Mouse (Mus musculus) myocyte (in vitro differentiated cells): ENCODE measurements at regions not wholly inside any gene's neighbourhood (a gene's known extent, or its start where the extent isn't known, plus 50 kb on each side); places are given as distances from the start of the nearest gene placed in this dataset.

Source experiments
- H3K27me3 ChIP-seq: one replicate; pipeline ENCODE4 v1.6.1; 2011; ENCODE audit not compliant: control insufficient read depth, insufficient read depth, insufficient read length
- H3K36me3 ChIP-seq: one replicate; pipeline ENCODE4 v1.6.1; 2011; ENCODE audit not compliant: control insufficient read depth, insufficient read depth
- H3K4me2 ChIP-seq: one replicate; pipeline ENCODE4 v1.6.1; 2011; ENCODE audit warnings: low read depth, control low read depth
- H3K4me3 ChIP-seq: one replicate; pipeline ENCODE4 v1.5.1; 2011; ENCODE audit warnings: mild to moderate bottlenecking, control low read depth, moderate library complexity
- H3K79me2 ChIP-seq: one replicate; pipeline ENCODE4 v1.6.1; 2011; ENCODE audit not compliant: control insufficient read depth, insufficient read depth
- H3ac ChIP-seq: one replicate; pipeline ENCODE4 v1.6.1; 2011; ENCODE audit not compliant: control insufficient read depth, insufficient read length
- CEBPB ChIP-seq: IDR thresholded peaks from 2 replicates; pipeline ENCODE4 v1.6.1; 2011; ENCODE audit warnings: mild to moderate bottlenecking, moderate library complexity; ENCODE audit not compliant: poor library complexity, insufficient read depth, severe bottlenecking
- E2F4 ChIP-seq: IDR thresholded peaks from one replicate; pipeline ENCODE4 v1.6.1; 2011; ENCODE audit warnings: mild to moderate bottlenecking, control low read depth, moderate library complexity; ENCODE audit not compliant: insufficient read depth
- MAX ChIP-seq: IDR thresholded peaks from one replicate; pipeline ENCODE4 v1.6.1; 2011; ENCODE audit warnings: low read depth, mild to moderate bottlenecking, control low read depth
- MYOD1 ChIP-seq, 3 experiments: IDR thresholded peaks; one replicate each; pipeline ENCODE4 v1.6.1; 2011; ENCODE audit warnings: control low read depth in 2 of 3, low read depth in 2 of 3, mild to moderate bottlenecking in 2 of 3, moderate library complexity in 1 of 3; ENCODE audit not compliant: insufficient read length in 2 of 3, control insufficient read depth in 1 of 3
- MYOG ChIP-seq, 3 experiments: IDR thresholded peaks; one replicate each; pipeline ENCODE4 v1.6.1; 2011; ENCODE audit warnings: control low read depth in 2 of 3, low read depth in 2 of 3, mild to moderate bottlenecking in 2 of 3; ENCODE audit not compliant: insufficient read length in 2 of 3, control insufficient read depth in 1 of 3, insufficient read depth in 1 of 3
- POLR2A ChIP-seq: IDR thresholded peaks from one replicate; pipeline ENCODE4 v1.6.1; 2011; ENCODE audit warnings: low read depth, mild to moderate bottlenecking, control low read depth, moderate library complexity; ENCODE audit not compliant: insufficient read length
- POLR2AphosphoS2 ChIP-seq: IDR thresholded peaks from one replicate; pipeline ENCODE4 v1.6.1; 2011; ENCODE audit warnings: low read depth, control low read depth; ENCODE audit not compliant: insufficient read length
- REST ChIP-seq: IDR thresholded peaks from one replicate; pipeline ENCODE4 v1.6.1; 2011; ENCODE audit warnings: mild to moderate bottlenecking, control low read depth, moderate library complexity; ENCODE audit not compliant: insufficient read depth, insufficient read length
- SRF ChIP-seq: IDR thresholded peaks from one replicate; pipeline ENCODE4 v1.6.1; 2011; ENCODE audit warnings: low read depth; ENCODE audit not compliant: control insufficient read depth, insufficient read length
- TCF12 ChIP-seq: IDR thresholded peaks from one replicate; pipeline ENCODE4 v1.6.1; 2011; ENCODE audit warnings: mild to moderate bottlenecking, control low read depth; ENCODE audit not compliant: poor library complexity, insufficient read depth, severe bottlenecking
- TCF3 ChIP-seq: IDR thresholded peaks from one replicate; pipeline ENCODE4 v1.6.1; 2011; ENCODE audit warnings: low read depth, control low read depth; ENCODE audit not compliant: insufficient read length
- USF1 ChIP-seq: IDR thresholded peaks from one replicate; pipeline ENCODE4 v1.6.1; 2011; ENCODE audit warnings: low read depth, mild to moderate bottlenecking, control low read depth, moderate library complexity

DNA sequence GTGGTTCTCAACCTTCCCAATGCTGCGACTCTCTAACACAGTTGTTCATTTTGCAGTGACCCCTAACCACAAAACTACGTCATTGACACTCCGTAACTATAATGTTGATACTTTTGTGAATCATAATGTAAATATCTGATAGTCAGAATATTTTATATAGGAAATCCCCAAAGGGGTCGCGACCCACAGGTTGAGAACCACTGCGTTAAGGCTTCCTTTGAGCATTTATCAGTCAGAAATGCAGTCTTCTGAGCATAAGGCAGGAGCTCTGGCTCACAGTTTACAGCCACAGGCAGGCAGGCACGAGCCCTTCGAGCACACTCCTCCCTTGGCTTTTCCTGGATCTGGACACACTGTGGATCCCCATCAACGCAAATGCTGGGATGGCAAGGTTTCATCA is 57.0 kb downstream of the Nxnl2 start:
- TF ChIP-seq E2F4 (no peak), CEBPB (no peak)

GRCm38 (mm10) chr13:51228862-51229770 is 58.3 kb downstream of the Nxnl2 start:
- H3ac ChIP-seq = no peak overlapping the region
- H3K4me2 ChIP-seq = no peak overlapping the region
- H3K36me3 ChIP-seq = no peaks in the 10 kb centered on the region
- H3K27me3 ChIP-seq = no peaks in the 10 kb centered on the region
- no peaks in the 10 kb centered on the region for H3K79me2 ChIP-seq
- TF ChIP-seq TCF3 (no peak), USF1 (no peak), E2F4 (no peak), POLR2AphosphoS2 (no peak), REST (no peak), MYOD1 (IDR thresholded peaks at IDR 0.05; ENCODE audit: control insufficient read depth in 1 of 3, insufficient read length in 2 of 3, low read depth in 2 of 3) (no peak), SRF (no peak), TCF12 (no peak), POLR2A (no peak), MYOG (IDR thresholded peaks at IDR 0.05; ENCODE audit: control insufficient read depth in 1 of 3, insufficient read depth in 1 of 3, insufficient read length in 2 of 3, low read depth in 2 of 3) (no peak), MAX (no peak), CEBPB (no peak)
- H3K4me3 ChIP-seq = no peak overlapping the region

More for the DNA sequence above, 57.0 kb downstream of the Nxnl2 start:
- Histone ChIP-seq H3K27me3 (no peaks in the 10 kb centered on the region), H3K36me3 (no peaks in the 10 kb centered on the region), H3K79me2 (no peaks in the 10 kb centered on the region), H3ac (no peak overlapping the region), H3K4me3 (no peak overlapping the region), H3K4me2 (no peak overlapping the region)

GRCm38 (mm10) chr13:51229862-51230261 is 59.0 kb downstream of the Nxnl2 start:
- H3K27me3 ChIP-seq = no peaks in the 10 kb centered on the region
- H3ac ChIP-seq = no peak overlapping the region
- no peaks in the 10 kb centered on the region for H3K36me3 ChIP-seq
- H3K4me3 ChIP-seq = no peak overlapping the region
- no peak for TF ChIP-seq POLR2A
- TF ChIP-seq REST = no peak
- TF ChIP-seq TCF12 = no peak
- no peak for TF ChIP-seq E2F4
- TF ChIP-seq SRF = no peak
- no peak for TF ChIP-seq MAX
- TF ChIP-seq MYOD1 (IDR thresholded peaks at IDR 0.05; ENCODE audit: control insufficient read depth in 1 of 3, insufficient read length in 2 of 3, low read depth in 2 of 3) = no peak
- TF ChIP-seq POLR2AphosphoS2 = no peak
- no peak for TF ChIP-seq USF1
- no peak for TF ChIP-seq TCF3
- TF ChIP-seq MYOG (IDR thresholded peaks at IDR 0.05; ENCODE audit: control insufficient read depth in 1 of 3, insufficient read depth in 1 of 3, insufficient read length in 2 of 3, low read depth in 2 of 3) = no peak
- no peak overlapping the region for H3K4me2 ChIP-seq
- H3K79me2 ChIP-seq = no peaks in the 10 kb centered on the region

DNA sequence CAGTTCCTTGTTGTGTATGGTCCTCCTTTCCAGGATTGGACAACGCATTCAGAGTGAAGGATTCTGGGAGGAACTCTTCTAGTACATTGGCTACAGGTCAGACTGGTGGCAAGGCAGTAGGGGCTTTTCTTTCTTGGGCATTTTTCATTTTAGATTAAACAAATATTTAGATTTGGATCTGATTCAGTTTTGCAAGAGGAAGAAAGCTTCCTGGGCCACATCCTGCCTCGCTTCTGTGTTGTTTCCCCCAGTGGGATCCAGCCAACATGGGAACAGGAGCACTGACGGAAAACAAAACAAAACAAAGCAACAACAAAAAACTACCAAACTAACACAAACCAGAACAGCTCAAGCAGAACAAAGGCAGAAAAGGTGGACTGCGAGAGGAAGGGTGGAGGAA is 60.8 kb downstream of the Nxnl2 start:
- Histone ChIP-seq H3K36me3 (no peaks in the 10 kb centered on the region), H3K4me3 (no peak overlapping the region), H3K27me3 (no peaks in the 10 kb centered on the region), H3ac (no peak overlapping the region), H3K4me2 (no peak overlapping the region), H3K79me2 (no peaks in the 10 kb centered on the region)
- no peak for TF ChIP-seq SRF
- TF ChIP-seq USF1 = no peak
- no peak for TF ChIP-seq MYOG (IDR thresholded peaks at IDR 0.05; ENCODE audit: control insufficient read depth in 1 of 3, insufficient read depth in 1 of 3, insufficient read length in 2 of 3, low read depth in 2 of 3)
- no peak for TF ChIP-seq CEBPB
- no peak for TF ChIP-seq MYOD1 (IDR thresholded peaks at IDR 0.05; ENCODE audit: control insufficient read depth in 1 of 3, insufficient read length in 2 of 3, low read depth in 2 of 3)
- TF ChIP-seq TCF12 = no peak
- TF ChIP-seq E2F4 = no peak
- no peak for TF ChIP-seq TCF3
- TF ChIP-seq POLR2A = no peak
- TF ChIP-seq REST = no peak
- TF ChIP-seq MAX = no peak
- no peak for TF ChIP-seq POLR2AphosphoS2

DNA sequence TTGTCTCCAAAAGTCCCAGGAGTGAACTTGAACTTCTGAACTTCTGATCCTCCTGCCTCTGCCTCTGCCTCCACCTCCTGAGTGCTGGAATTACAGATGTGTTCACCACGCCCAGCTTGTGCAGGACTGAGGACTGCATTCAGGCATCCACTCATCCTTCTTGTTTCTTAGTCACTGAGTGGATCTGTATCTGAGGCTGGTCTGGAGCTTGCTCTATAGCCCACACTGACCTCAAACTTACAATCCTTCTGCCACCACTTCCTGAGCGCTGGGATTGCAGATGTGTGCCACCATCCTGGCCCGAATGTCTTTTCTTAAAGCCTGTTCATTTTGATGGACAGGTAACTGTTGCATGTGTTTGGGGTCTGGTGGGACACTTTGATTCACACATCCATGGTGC is 76.6 kb downstream of the Nxnl2 start:
- no peak for TF ChIP-seq TCF12
- TF ChIP-seq POLR2AphosphoS2 = no peak
- TF ChIP-seq TCF3 = no peak
- no peak for TF ChIP-seq REST
- TF ChIP-seq CEBPB = no peak
- TF ChIP-seq USF1 = no peak
- TF ChIP-seq POLR2A = no peak
- no peak for TF ChIP-seq MAX
- no peak for TF ChIP-seq E2F4
- Histone ChIP-seq H3K79me2 (no peaks in the 10 kb centered on the region), H3K4me3 (no peak overlapping the region), H3K27me3 (no peaks in the 10 kb centered on the region), H3ac (no peak overlapping the region), H3K36me3 (no peaks in the 10 kb centered on the region), H3K4me2 (no peak overlapping the region)
